Mouse (Mus musculus): Measurements from ENCODE around the gene Wnt5b.

DNA sequence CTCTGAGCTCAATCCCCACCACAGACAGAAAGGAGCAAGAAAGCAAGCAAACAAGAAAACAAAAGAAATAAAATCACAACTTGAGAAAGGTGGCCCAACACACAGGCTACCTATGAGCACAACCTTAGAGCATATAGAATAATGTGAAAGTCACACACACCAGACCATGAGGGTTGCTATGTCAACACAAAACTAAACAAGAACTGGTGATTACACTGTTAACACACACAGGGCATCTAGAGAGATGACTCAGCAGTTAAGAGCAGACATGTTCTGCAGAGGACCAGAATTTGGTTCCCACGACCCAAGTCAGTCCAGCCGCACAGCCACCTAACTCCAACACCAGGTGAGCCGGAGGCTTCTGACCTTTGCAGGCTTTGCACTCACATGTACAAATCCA, 141.2 kb downstream of the Wnt5b start:
- TF ChIP-seq CTCF (IDR thresholded peaks at IDR 0.05; ENCODE audit: borderline replicate concordance, extremely low read depth, insufficient read depth, insufficient read length) (no peak), POLR2A (IDR thresholded peaks at IDR 0.05; ENCODE audit: borderline replicate concordance, extremely low read depth, insufficient read depth, insufficient read length, poor library complexity, severe bottlenecking) (no peak)

Data from brain, embryonic 14.5 days (tissue).